Mouse (Mus musculus) kidney, adult 2 months (tissue): ENCODE results near the gene Lfng. TPM values are rescaled to one million over a fixed set of nuclear protein-coding genes. Genes with fewer than 3 reads are reported as not detected.

Experiments
- DNase-seq: peaks from one replicate; pipeline ENCODE4 v3.0.0; 2021
- H3K27ac ChIP-seq: fragments of 200-500 bp; 2 replicates; pipeline ENCODE4 v1.5.1; 2012; ENCODE audit warnings: low read depth, low read length, control low read depth, inconsistent platforms; ENCODE audit not compliant: insufficient read depth
- H3K27me3 ChIP-seq: fragments of 200-500 bp; replicated peaks from 2 replicates; pipeline ENCODE4 v1.6.1; 2012; ENCODE audit warnings: mild to moderate bottlenecking, moderate library complexity, low read length, inconsistent platforms; ENCODE audit not compliant: control insufficient read depth, insufficient read depth
- H3K36me3 ChIP-seq: fragments of 200-500 bp; 2 replicates; pipeline ENCODE4 v1.6.1; 2012; ENCODE audit warnings: mild to moderate bottlenecking, moderate library complexity, low read length, inconsistent platforms; ENCODE audit not compliant: control insufficient read depth, insufficient read depth
- H3K4me1 ChIP-seq: fragments of 200-500 bp; 2 replicates; pipeline ENCODE4 v1.6.1; 2011; ENCODE audit warnings: low read length; ENCODE audit not compliant: control insufficient read depth, insufficient read depth
- H3K4me3 ChIP-seq: fragments of 200-500 bp; 2 replicates; pipeline ENCODE4 v1.5.1; 2011; ENCODE audit warnings: mild to moderate bottlenecking, low read depth, low read length, control low read depth; ENCODE audit not compliant: insufficient read depth
- CTCF ChIP-seq: fragments of 200-500 bp; conservative IDR thresholded peaks from 2 replicates; pipeline ENCODE4 v1.5.1; 2011; ENCODE audit warnings: low read depth, mild to moderate bottlenecking, control low read depth, low read length, moderate library complexity, mixed read lengths; ENCODE audit not compliant: insufficient read depth, insufficient read length
- POLR2A ChIP-seq: fragments of 200-500 bp; IDR thresholded peaks from one replicate; pipeline ENCODE4 v1.6.1; 2011; ENCODE audit warnings: low read depth, low read length, control low read depth
- WGBS: fragments of 180-500 bp; shearing (Covaris S2); methylation state at CpG from one replicate; pipeline ENCODE4 v1.1.7; 2018; 5-methylcytosine and 5-hydroxymethylcytosine counted together
- polyA plus RNA-seq: library from polyadenylated mRNA; depleted of rRNA; stranded (reverse); fragments of >200 nt; gene quantifications from 2 replicates; pipeline ENCODE4 v1.2.3, GENCODE M21; 2012; rRNA removed

Gene Lfng
- polyA plus RNA-seq = 37.8 and 43.3 TPM in 2 replicates

DNA sequence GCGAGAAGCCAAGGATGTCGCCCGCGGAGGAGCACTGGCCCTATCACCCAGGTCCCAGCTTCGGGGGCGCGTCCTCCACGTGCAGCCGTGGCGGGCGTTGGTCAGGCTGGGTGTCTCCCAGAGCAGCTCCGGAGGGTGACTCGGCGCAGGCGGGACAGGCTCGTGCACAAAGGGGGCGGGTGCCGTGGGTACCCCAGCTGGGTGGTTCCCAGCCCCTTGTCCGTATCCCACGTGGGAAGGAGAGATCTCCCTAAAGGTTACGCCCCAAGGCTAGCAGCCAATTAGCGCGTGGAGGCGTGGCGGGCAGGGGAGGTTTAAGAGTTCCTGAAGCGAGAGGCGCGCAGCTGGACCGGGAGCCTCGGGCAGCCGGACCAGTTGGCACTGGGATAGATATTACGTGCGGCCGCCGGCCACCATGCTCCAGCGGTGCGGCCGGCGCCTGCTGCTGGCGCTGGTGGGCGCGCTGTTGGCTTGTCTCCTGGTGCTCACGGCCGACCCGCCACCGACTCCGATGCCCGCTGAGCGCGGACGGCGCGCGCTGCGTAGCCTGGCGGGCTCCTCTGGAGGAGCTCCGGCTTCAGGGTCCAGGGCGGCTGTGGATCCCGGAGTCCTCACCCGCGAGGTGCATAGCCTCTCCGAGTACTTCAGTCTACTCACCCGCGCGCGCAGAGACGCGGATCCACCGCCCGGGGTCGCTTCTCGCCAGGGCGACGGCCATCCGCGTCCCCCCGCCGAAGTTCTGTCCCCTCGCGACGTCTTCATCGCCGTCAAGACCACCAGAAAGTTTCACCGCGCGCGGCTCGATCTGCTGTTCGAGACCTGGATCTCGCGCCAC, at the start of gene Lfng:
Gene Lfng, plus strand, starts transcription at position 320 of the 835 bp plus-strand sequence.
- H3K4me1 ChIP-seq = no peaks in the 10 kb centered on the region
- H3K27me3 ChIP-seq = no peaks in the 10 kb centered on the region
- peak within 1 kb of the TSS; percentile 76 for H3K4me3 ChIP-seq
- no peaks in the 10 kb centered on the region for H3K36me3 ChIP-seq
- WGBS = under 1% methylated on average over 91 of the region's 91 CpGs
- peak within 1 kb of the TSS; percentile 70 for H3K27ac ChIP-seq
- TF ChIP-seq POLR2A (peak; percentile 90), CTCF (no peak)
- peak; percentile 96 for DNase-seq

DNA sequence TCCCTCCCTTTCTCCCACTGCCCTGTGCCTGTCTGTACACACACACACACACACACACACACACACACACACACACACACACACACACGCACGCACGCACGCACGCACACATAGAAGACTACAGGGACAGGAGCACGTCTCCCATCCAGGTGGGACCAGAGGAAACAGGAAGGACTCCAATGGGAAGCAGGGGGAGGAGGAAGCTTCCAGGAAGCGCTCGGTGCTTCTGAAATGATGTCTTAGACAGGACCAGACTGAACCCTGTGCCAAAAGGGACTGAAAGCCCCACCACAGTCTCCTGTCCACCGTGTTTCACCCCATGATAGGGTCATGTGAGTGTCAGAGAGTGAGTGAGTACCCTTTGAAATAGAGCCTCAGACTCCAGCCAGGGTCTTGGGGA, 44.5 kb upstream of the Lfng start:
- 66% methylated on average over 9 of the region's 9 CpGs for WGBS
- TF ChIP-seq POLR2A (no peak), CTCF (no peak)
- Histone ChIP-seq H3K27me3 (no peaks in the 10 kb centered on the region), H3K4me3 (no peak overlapping the region), H3K36me3 (no peaks in the 10 kb centered on the region), H3K4me1 (no peaks in the 10 kb centered on the region), H3K27ac (no peak overlapping the region)
- no peak for DNase-seq

DNA sequence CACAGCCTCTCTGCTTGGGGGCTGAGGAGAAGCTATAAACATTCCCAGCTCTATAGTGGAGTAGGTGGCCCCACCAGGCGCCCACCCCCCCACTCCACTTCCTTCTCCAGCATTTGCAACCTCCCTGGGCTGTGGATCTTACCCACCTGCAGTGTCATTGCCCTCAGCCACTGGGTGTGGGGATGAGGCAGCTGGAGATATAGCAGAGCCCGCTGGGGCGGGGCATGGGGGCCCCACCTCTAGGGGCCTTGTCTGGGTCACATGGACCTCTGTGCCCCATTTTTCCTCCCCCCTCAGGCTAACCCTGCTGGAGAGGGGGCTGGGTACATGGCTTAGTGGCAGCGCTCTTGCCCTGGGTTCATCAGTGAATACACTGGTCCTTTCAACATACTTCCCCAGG, 42.2 kb upstream of the Lfng start, which contains the start of gene Grifin:
Gene Grifin, minus strand, starts transcription at position 176 of the 400 bp plus-strand sequence.
- no peaks in the 10 kb centered on the region for H3K27me3 ChIP-seq
- DNase-seq = no peak
- TF ChIP-seq CTCF (no peak), POLR2A (no peak)
- H3K27ac ChIP-seq = no peak within 1 kb of the TSS
- WGBS = 96% methylated on average over 4 of the region's 4 CpGs
- no peaks in the 10 kb centered on the region for H3K4me1 ChIP-seq
- H3K4me3 ChIP-seq = no peak within 1 kb of the TSS
- no peaks in the 10 kb centered on the region for H3K36me3 ChIP-seq

DNA sequence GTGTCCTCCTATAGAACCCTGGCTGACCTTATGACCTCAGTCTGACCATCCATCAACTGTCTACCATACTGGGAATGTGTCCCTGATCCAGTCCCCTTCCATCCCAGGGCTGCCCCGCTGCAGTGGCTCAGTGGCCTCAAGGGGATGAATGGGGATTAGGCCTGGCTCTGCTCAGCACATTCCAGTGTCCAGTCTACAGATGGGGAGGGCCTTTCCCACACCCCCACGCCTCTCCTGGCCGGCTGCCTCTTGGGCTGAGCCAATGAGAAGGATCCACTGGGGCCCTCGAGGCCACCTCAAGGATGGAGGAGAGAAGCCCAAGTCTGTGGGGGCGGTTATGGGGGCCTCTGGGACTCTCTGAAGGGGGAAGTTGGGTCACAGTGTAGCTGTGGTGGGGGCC, 41.7 kb upstream of the Lfng start:
- DNase-seq = no peak

DNA sequence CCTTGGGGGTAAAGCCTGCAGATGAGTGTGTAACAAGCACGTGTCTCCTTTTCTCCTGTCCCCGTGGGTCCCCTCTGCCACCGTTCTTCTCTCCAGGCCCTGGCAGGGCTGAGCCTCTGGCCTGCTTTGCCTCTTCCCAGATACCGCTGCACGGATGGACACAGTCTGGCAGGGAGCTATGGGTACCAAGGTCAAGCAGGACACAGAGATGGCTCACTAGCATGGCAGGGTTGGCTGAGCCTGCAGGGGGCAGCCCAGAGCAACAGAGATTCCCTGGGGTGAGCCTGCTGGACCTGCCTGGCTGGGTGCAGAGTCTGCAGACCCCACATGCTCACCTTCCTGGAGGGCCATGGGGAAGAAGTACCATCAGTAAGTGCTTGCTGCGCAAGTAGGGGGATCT, 41.3 kb upstream of the Lfng start:
- Histone ChIP-seq H3K27me3 (no peaks in the 10 kb centered on the region), H3K4me3 (no peak overlapping the region), H3K27ac (no peak overlapping the region), H3K4me1 (no peaks in the 10 kb centered on the region), H3K36me3 (no peaks in the 10 kb centered on the region)
- TF ChIP-seq POLR2A = no peak
- peak; percentile 47; the same call in 1 of the 2 replicates for TF ChIP-seq CTCF
- peak; percentile 43 for DNase-seq
- 64% methylated on average over 6 of the region's 6 CpGs for WGBS

More for the DNA sequence above, 41.7 kb upstream of the Lfng start:
- Histone ChIP-seq H3K27ac (no peak overlapping the region), H3K36me3 (no peaks in the 10 kb centered on the region), H3K4me3 (no peak overlapping the region), H3K27me3 (no peaks in the 10 kb centered on the region), H3K4me1 (no peaks in the 10 kb centered on the region)
- WGBS = 60% methylated on average over 5 of the region's 5 CpGs
- TF ChIP-seq CTCF (no peak), POLR2A (no peak)

DNA sequence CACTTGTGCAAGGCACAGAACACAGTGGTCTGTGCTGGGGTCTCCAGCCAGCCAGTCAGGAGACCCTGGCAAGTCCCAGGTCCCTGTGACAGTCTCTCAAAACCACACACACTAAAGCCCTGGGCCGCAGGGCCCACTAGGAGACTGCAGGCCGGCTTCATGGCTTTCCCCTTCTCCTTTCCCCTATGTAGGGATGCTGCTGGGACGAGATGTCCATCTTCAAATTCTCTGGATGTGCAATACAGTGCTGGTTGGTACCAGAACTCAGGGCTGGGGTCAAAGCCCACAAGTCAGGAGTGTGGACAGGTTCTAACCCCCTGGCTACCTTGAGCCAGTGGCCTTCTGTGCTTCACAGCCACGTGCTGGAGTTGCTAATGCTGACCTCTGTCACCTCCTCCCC, 40.8 kb upstream of the Lfng start:
- Histone ChIP-seq H3K4me1 (no peaks in the 10 kb centered on the region), H3K27ac (no peak overlapping the region), H3K27me3 (no peaks in the 10 kb centered on the region), H3K4me3 (no peak overlapping the region), H3K36me3 (no peaks in the 10 kb centered on the region)
- no peak for DNase-seq
- WGBS = 88% methylated on average over 4 of the region's 4 CpGs
- TF ChIP-seq POLR2A (no peak), CTCF (no peak)

DNA sequence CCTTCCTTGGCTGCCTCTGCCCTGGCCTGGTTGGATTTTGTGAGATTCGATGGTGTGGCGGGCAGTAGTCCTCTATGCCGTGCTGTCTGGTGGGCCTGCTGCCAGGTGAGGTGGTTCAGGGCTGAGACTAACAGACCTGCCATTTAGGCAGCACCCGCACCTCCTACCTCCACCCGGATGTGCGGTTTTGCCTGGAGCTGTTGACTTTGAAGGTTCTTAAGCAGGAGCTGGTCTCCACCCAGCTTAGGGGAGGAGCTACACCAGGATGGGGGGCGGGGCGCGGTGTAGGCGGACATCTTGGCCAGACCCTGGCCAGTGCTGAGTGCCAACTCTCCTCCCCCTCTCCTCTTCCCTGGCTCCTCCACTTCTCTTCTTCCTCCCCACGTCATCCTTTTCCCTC, 39.8 kb upstream of the Lfng start:
- H3K27ac ChIP-seq = no peak overlapping the region

More for the DNA sequence above, 39.8 kb upstream of the Lfng start:
- Histone ChIP-seq H3K4me1 (no peaks in the 10 kb centered on the region), H3K4me3 (no peak overlapping the region), H3K36me3 (no peaks in the 10 kb centered on the region), H3K27me3 (no peaks in the 10 kb centered on the region)
- TF ChIP-seq POLR2A = no peak
- TF ChIP-seq CTCF = no peak
- WGBS = 45% methylated on average over 11 of the region's 11 CpGs
- DNase-seq = peak; percentile 75
